ENCODE assay signal across 8 mouse cellular contexts in genomic region chr3:88467116-88467824, GRCm38 (mm10). TPM values are rescaled to one million over a fixed set of nuclear protein-coding genes. Genes with fewer than 3 reads are reported as not detected.
DNase-seq lines count a peak whose midpoint lies in the region; ATAC-seq and TF ChIP-seq lines count a peak whose summit lies in the region.

No protein-coding gene starts in this region.

- no peaks in the 10 kb centered on the region for H3K27me3 ChIP-seq in embryonic facial prominence, embryonic 13.5 days
- H3K27me3 ChIP-seq in heart, embryonic 11.5 days (ENCODE audit: control insufficient read depth, insufficient read depth, low read length) = no peaks in the 10 kb centered on the region
- H3K27me3 ChIP-seq in kidney, embryonic 14.5 days (ENCODE audit: control insufficient read depth, insufficient read depth, low read length) = no peaks in the 10 kb centered on the region
- H3K27me3 ChIP-seq in limb, embryonic 15.5 days = no peaks in the 10 kb centered on the region
- no peaks in the 10 kb centered on the region for H3K27me3 ChIP-seq in midbrain, postnatal 0 days (ENCODE audit: insufficient read depth, low read length)
- no peaks in the 10 kb centered on the region; the same call in 1 of the 2 replicates for H3K27me3 ChIP-seq in spleen, adult 2 months (ENCODE audit: control insufficient read depth, insufficient read depth, low read length)

- peak; percentile 86 for DNase-seq in 416B (ENCODE audit: low read depth)
- peak; percentile 73 to 85 for DNase-seq in adrenal gland, postnatal 4 days (ENCODE audit: low spot score in 2 of 2)
- DNase-seq in midbrain, postnatal 0 days (ENCODE audit: low spot score) = peak; percentile 93
- DNase-seq in spleen, adult 2 months (ENCODE audit: low read depth in 1 of 2, low spot score in 2 of 2) = peak; percentile 64 to 84

- 0 out of 2 replicates have a peak, but pooled peaks cover 4% of the 10 kb centered on the region for H3K9me3 ChIP-seq in embryonic facial prominence, embryonic 13.5 days
- no peaks in the 10 kb centered on the region for H3K9me3 ChIP-seq in heart, embryonic 11.5 days (replicated peaks; ENCODE audit: control insufficient read depth, low read length)
- H3K9me3 ChIP-seq in kidney, embryonic 14.5 days (ENCODE audit: control insufficient read depth, low read length) = no peaks in the 10 kb centered on the region
- H3K9me3 ChIP-seq in limb, embryonic 15.5 days = no peaks in the 10 kb centered on the region
- H3K9me3 ChIP-seq in midbrain, postnatal 0 days (ENCODE audit: low read length) = no peaks in the 10 kb centered on the region

- no peak for TF ChIP-seq POLR2A in spleen, adult 2 months (IDR thresholded peaks at IDR 0.05; ENCODE audit: low read depth, low read length)

- no peak overlapping the region for H3K27ac ChIP-seq in embryonic facial prominence, embryonic 13.5 days
- no peak overlapping the region for H3K27ac ChIP-seq in heart, embryonic 11.5 days (ENCODE audit: low read depth, low read length)
- no peak overlapping the region for H3K27ac ChIP-seq in kidney, embryonic 14.5 days (ENCODE audit: low read depth, low read length)
- H3K27ac ChIP-seq in limb, embryonic 15.5 days = no peak overlapping the region
- H3K27ac ChIP-seq in midbrain, postnatal 0 days (ENCODE audit: low read depth, low read length) = no peak overlapping the region
- no peak overlapping the region for H3K27ac ChIP-seq in spleen, adult 2 months (ENCODE audit: insufficient read depth, low read length)

- 0 out of 2 replicates have a peak, but pooled peaks have one; percentile 26 for ATAC-seq in embryonic facial prominence, embryonic 13.5 days (ENCODE audit: insufficient number of reproducible peaks, insufficient read depth, low FRiP score, low TSS enrichment, low read depth)
- peak; percentile 63; the same call in 1 of the 2 replicates for ATAC-seq in heart, embryonic 11.5 days (replicated peaks; ENCODE audit: insufficient number of reproducible peaks, low FRiP score, low TSS enrichment)
- peak; percentile 87 for ATAC-seq in kidney, embryonic 14.5 days (ENCODE audit: low FRiP score, low TSS enrichment)
- ATAC-seq in limb, embryonic 15.5 days (ENCODE audit: insufficient number of reproducible peaks, low FRiP score, low TSS enrichment, low read depth) = peak; percentile 79; the same call in 1 of the 2 replicates
- ATAC-seq in midbrain, postnatal 0 days (ENCODE audit: low FRiP score) = peak; percentile 80

- no peak overlapping the region for H3K4me2 ChIP-seq in embryonic facial prominence, embryonic 13.5 days
- H3K4me2 ChIP-seq in heart, embryonic 11.5 days = no peak overlapping the region
- H3K4me2 ChIP-seq in kidney, embryonic 14.5 days (replicated peaks; ENCODE audit: low read depth, low read length) = no peak overlapping the region
- no peak overlapping the region for H3K4me2 ChIP-seq in limb, embryonic 15.5 days
- no peak overlapping the region for H3K4me2 ChIP-seq in midbrain, postnatal 0 days (ENCODE audit: low read depth, low read length, poor library complexity, severe bottlenecking)

- WGBS in embryonic facial prominence, embryonic 13.5 days = 27% methylated on average over 16 of the region's 16 CpGs
- WGBS in heart, embryonic 11.5 days (ENCODE audit: insufficient replicate concordance) = 29% methylated on average over 16 of the region's 16 CpGs
- 29% methylated on average over 16 of the region's 16 CpGs for WGBS in kidney, embryonic 14.5 days
- 27% methylated on average over 16 of the region's 16 CpGs for WGBS in limb, embryonic 15.5 days
- WGBS in midbrain, postnatal 0 days = 28% methylated on average over 16 of the region's 16 CpGs
- WGBS in spleen, adult 2 months = 32% methylated on average over 16 of the region's 16 CpGs

- TF ChIP-seq CTCF in midbrain, postnatal 0 days (IDR thresholded peaks at IDR 0.05) = peak; percentile 94
- TF ChIP-seq CTCF in spleen, adult 2 months (IDR thresholded peaks at IDR 0.05; ENCODE audit: extremely low read depth, insufficient read depth, insufficient read length, insufficient replicate concordance) = peak; percentile 94

- no peak overlapping the region for H3K9ac ChIP-seq in embryonic facial prominence, embryonic 13.5 days
- H3K9ac ChIP-seq in heart, embryonic 11.5 days (ENCODE audit: low read depth, low read length) = no peak overlapping the region
- no peak overlapping the region for H3K9ac ChIP-seq in kidney, embryonic 14.5 days (ENCODE audit: low read depth, low read length)
- no peak overlapping the region for H3K9ac ChIP-seq in limb, embryonic 15.5 days
- H3K9ac ChIP-seq in midbrain, postnatal 0 days (replicated peaks; ENCODE audit: low read length, poor library complexity, severe bottlenecking) = no peak overlapping the region

- H3K4me3 ChIP-seq in embryonic facial prominence, embryonic 13.5 days = no peak overlapping the region
- H3K4me3 ChIP-seq in heart, embryonic 11.5 days (ENCODE audit: low read depth, low read length) = no peak overlapping the region
- H3K4me3 ChIP-seq in kidney, embryonic 14.5 days (ENCODE audit: low read length) = no peak overlapping the region
- no peak overlapping the region for H3K4me3 ChIP-seq in limb, embryonic 15.5 days
- H3K4me3 ChIP-seq in midbrain, postnatal 0 days (ENCODE audit: low read depth, low read length) = no peak overlapping the region
- no peak overlapping the region for H3K4me3 ChIP-seq in spleen, adult 2 months (ENCODE audit: extremely low read depth, insufficient read depth, insufficient read length)

- peaks cover 10% of the 10 kb centered on the region for H3K4me1 ChIP-seq in embryonic facial prominence, embryonic 13.5 days
- H3K4me1 ChIP-seq in heart, embryonic 11.5 days (ENCODE audit: control insufficient read depth, insufficient read depth, low read length) = no peaks in the 10 kb centered on the region
- H3K4me1 ChIP-seq in kidney, embryonic 14.5 days (ENCODE audit: control insufficient read depth, insufficient read depth, low read length) = 0 out of 2 replicates have a peak, but pooled peaks cover 2% of the 10 kb centered on the region
- H3K4me1 ChIP-seq in limb, embryonic 15.5 days = peaks cover 2% of the 10 kb centered on the region; the same call in 1 of the 2 replicates
- no peaks in the 10 kb centered on the region for H3K4me1 ChIP-seq in midbrain, postnatal 0 days (ENCODE audit: insufficient read depth, low read length)
- no peaks in the 10 kb centered on the region for H3K4me1 ChIP-seq in spleen, adult 2 months (ENCODE audit: control insufficient read depth, insufficient read depth, insufficient read length)

- no peaks in the 10 kb centered on the region for H3K36me3 ChIP-seq in embryonic facial prominence, embryonic 13.5 days
- no peaks in the 10 kb centered on the region for H3K36me3 ChIP-seq in heart, embryonic 11.5 days (ENCODE audit: control insufficient read depth, insufficient read depth, low read length)
- no peaks in the 10 kb centered on the region for H3K36me3 ChIP-seq in kidney, embryonic 14.5 days (ENCODE audit: control insufficient read depth, insufficient read depth, low read length)
- H3K36me3 ChIP-seq in limb, embryonic 15.5 days = no peaks in the 10 kb centered on the region
- no peaks in the 10 kb centered on the region for H3K36me3 ChIP-seq in midbrain, postnatal 0 days (ENCODE audit: insufficient read depth, low read length)
- no peaks in the 10 kb centered on the region for H3K36me3 ChIP-seq in spleen, adult 2 months (ENCODE audit: control insufficient read depth, insufficient read depth, low read length)

RNA-seq across cellular contexts. Expression of gene Sema4a, which starts 6.3 kb away (rescaled TPM):
- total RNA-seq in adrenal gland, postnatal 4 days (2021) = 10 to 100 TPM; 11.5 to 15.5 TPM
- polyA plus RNA-seq in embryonic facial prominence, embryonic 13.5 days (2015; fragmentation: Nextera tagmentation; extraction: Ambion mirVana) = 10.3 and 13.3 TPM in 2 replicates
- 0.80 and 0.92 TPM in 2 replicates for polyA plus RNA-seq in heart, embryonic 11.5 days (2014; fragmentation: Nextera tagmentation; extraction: Ambion mirVana)
- polyA plus RNA-seq in kidney, embryonic 14.5 days (2014; fragmentation: Nextera tagmentation; extraction: Ambion mirVana) = 5.7 and 10.0 TPM in 2 replicates
- 23.1 and 24.5 TPM in 2 replicates for polyA plus RNA-seq in limb, embryonic 15.5 days (2015; fragmentation: Nextera tagmentation; extraction: Ambion mirVana)
- total RNA-seq in midbrain, postnatal 0 days (2014; rRNA removed) = 52.6 and 62.0 TPM in 2 replicates
- polyA plus RNA-seq in midbrain, postnatal 0 days (2015; fragmentation: Nextera tagmentation; extraction: Ambion mirVana) = 42.1 and 44.2 TPM in 2 replicates
- polyA plus RNA-seq in spleen, adult 2 months (2012; rRNA removed) = 54.3 and 67.0 TPM in 2 replicates

RNA-seq across cellular contexts. Expression of gene Slc25a44, which starts 42.3 kb away (rescaled TPM):
- total RNA-seq in adrenal gland, postnatal 4 days (2021) = 10 to 100 TPM; 34.9 to 35.7 TPM
- polyA plus RNA-seq in embryonic facial prominence, embryonic 13.5 days (2015; fragmentation: Nextera tagmentation; extraction: Ambion mirVana) = 16.5 and 16.7 TPM in 2 replicates
- polyA plus RNA-seq in heart, embryonic 11.5 days (2014; fragmentation: Nextera tagmentation; extraction: Ambion mirVana) = 14.8 and 15.6 TPM in 2 replicates
- 13.1 and 19.4 TPM in 2 replicates for polyA plus RNA-seq in kidney, embryonic 14.5 days (2014; fragmentation: Nextera tagmentation; extraction: Ambion mirVana)
- 16.5 and 17.1 TPM in 2 replicates for polyA plus RNA-seq in limb, embryonic 15.5 days (2015; fragmentation: Nextera tagmentation; extraction: Ambion mirVana)
- total RNA-seq in midbrain, postnatal 0 days (2014; rRNA removed) = 62.5 and 63.8 TPM in 2 replicates
- polyA plus RNA-seq in midbrain, postnatal 0 days (2015; fragmentation: Nextera tagmentation; extraction: Ambion mirVana) = 35.9 and 38.7 TPM in 2 replicates
- polyA plus RNA-seq in spleen, adult 2 months (2012; rRNA removed) = 13.9 and 17.1 TPM in 2 replicates

RNA-seq across cellular contexts. Expression of gene Lmna, which starts 42.5 kb away (rescaled TPM):
- 100 to 1,000 TPM; 109 to 113 TPM for total RNA-seq in adrenal gland, postnatal 4 days (2021)
- polyA plus RNA-seq in embryonic facial prominence, embryonic 13.5 days (2015; fragmentation: Nextera tagmentation; extraction: Ambion mirVana) = 311 and 321 TPM in 2 replicates
- polyA plus RNA-seq in heart, embryonic 11.5 days (2014; fragmentation: Nextera tagmentation; extraction: Ambion mirVana) = 78.2 and 82.0 TPM in 2 replicates
- polyA plus RNA-seq in kidney, embryonic 14.5 days (2014; fragmentation: Nextera tagmentation; extraction: Ambion mirVana) = 41.6 and 55.7 TPM in 2 replicates
- polyA plus RNA-seq in limb, embryonic 15.5 days (2015; fragmentation: Nextera tagmentation; extraction: Ambion mirVana) = 635 and 751 TPM in 2 replicates
- total RNA-seq in midbrain, postnatal 0 days (2014; rRNA removed) = 57.6 and 75.0 TPM in 2 replicates
- 74.1 and 77.2 TPM in 2 replicates for polyA plus RNA-seq in midbrain, postnatal 0 days (2015; fragmentation: Nextera tagmentation; extraction: Ambion mirVana)
- 51.3 and 72.3 TPM in 2 replicates for polyA plus RNA-seq in spleen, adult 2 months (2012; rRNA removed)

RNA-seq across cellular contexts. Expression of gene Pmf1, which starts 57.1 kb away (rescaled TPM):
- 10 to 100 TPM; 78.8 to 79.0 TPM for total RNA-seq in adrenal gland, postnatal 4 days (2021)
- polyA plus RNA-seq in embryonic facial prominence, embryonic 13.5 days (2015; fragmentation: Nextera tagmentation; extraction: Ambion mirVana) = 121 and 153 TPM in 2 replicates
- 115 and 118 TPM in 2 replicates for polyA plus RNA-seq in heart, embryonic 11.5 days (2014; fragmentation: Nextera tagmentation; extraction: Ambion mirVana)
- polyA plus RNA-seq in kidney, embryonic 14.5 days (2014; fragmentation: Nextera tagmentation; extraction: Ambion mirVana) = 169 and 181 TPM in 2 replicates
- polyA plus RNA-seq in limb, embryonic 15.5 days (2015; fragmentation: Nextera tagmentation; extraction: Ambion mirVana) = 94.9 and 106 TPM in 2 replicates
- total RNA-seq in midbrain, postnatal 0 days (2014; rRNA removed) = 20.6 and 25.4 TPM in 2 replicates
- 25.2 and 25.6 TPM in 2 replicates for polyA plus RNA-seq in midbrain, postnatal 0 days (2015; fragmentation: Nextera tagmentation; extraction: Ambion mirVana)
- 67.6 and 105 TPM in 2 replicates for polyA plus RNA-seq in spleen, adult 2 months (2012; rRNA removed)

Comparison
In these comparisons a context has a peak if more than half of its experiments do, and no peak if none do; other contexts are left out.
1. ATAC-seq: peak in every context shown above with its lines; median percentile 87 in kidney, embryonic 14.5 days; 80 in midbrain, postnatal 0 days; 79 in limb, embryonic 15.5 days; 63 in heart, embryonic 11.5 days; 26 in embryonic facial prominence, embryonic 13.5 days.